Mouse (Mus musculus) MEL (cell line): Measurements from ENCODE around the gene Hsd17b12. TPM values are rescaled to one million over a fixed set of nuclear protein-coding genes. Genes with fewer than 3 reads are reported as not detected.

ENCODE experiments used
- DNase-seq: peaks from one replicate; pipeline ENCODE4 v3.0.0; 2011; ENCODE audit warnings: low read depth, low spot score
- H3K27ac ChIP-seq: 2 replicates; pipeline ENCODE4 v1.5.1; 2012; ENCODE audit warnings: low read depth, mild to moderate bottlenecking, control low read depth, low read length, moderate library complexity; ENCODE audit not compliant: control insufficient read depth
- H3K27me3 ChIP-seq, 2 experiments: fragments of 150-350 bp in 1 of 2; sonication (generic) in 1 of 2; 2 replicates each; pipeline ENCODE4 v1.6.1; 2012; ENCODE audit warnings: low read length in 2 of 2, mild to moderate bottlenecking in 2 of 2, improper control_type of control experiment in 1 of 2, moderate library complexity in 1 of 2; ENCODE audit not compliant: insufficient read depth in 2 of 2, control insufficient read depth in 1 of 2
- H3K36me3 ChIP-seq, 2 experiments: 2 replicates each; pipeline ENCODE4 v1.6.1; 2012 to 2014; ENCODE audit warnings: low read length in 2 of 2, improper control_type of control experiment in 1 of 2, inconsistent platforms in 1 of 2, mild to moderate bottlenecking in 1 of 2; ENCODE audit not compliant: insufficient read depth in 2 of 2, control insufficient read depth in 1 of 2
- H3K4me1 ChIP-seq, 2 experiments: fragments of 150-350 bp in 1 of 2; sonication (generic) in 1 of 2; 2 replicates each; pipeline ENCODE4 v1.6.1; 2012; ENCODE audit warnings: low read length in 2 of 2, improper control_type of control experiment in 1 of 2, mild to moderate bottlenecking in 1 of 2; ENCODE audit not compliant: insufficient read depth in 2 of 2, control insufficient read depth in 1 of 2
- H3K4me3 ChIP-seq, 2 experiments: fragments of 150-350 bp in 1 of 2; sonication (generic) in 1 of 2; 2 replicates each; pipeline ENCODE4 v1.5.1; 2012; ENCODE audit warnings: low read depth in 2 of 2, low read length in 2 of 2, mild to moderate bottlenecking in 2 of 2, moderate library complexity in 2 of 2, control low read depth in 1 of 2, improper control_type of control experiment in 1 of 2; ENCODE audit not compliant: control insufficient read depth in 1 of 2, insufficient read depth in 1 of 2
- H3K79me2 ChIP-seq: 2 replicates; pipeline ENCODE4 v1.6.1; 2012; ENCODE audit warnings: mild to moderate bottlenecking, low read length, moderate library complexity; ENCODE audit not compliant: control insufficient read depth, poor library complexity, insufficient read depth
- H3K9ac ChIP-seq: 2 replicates; pipeline ENCODE4 v1.6.1; 2012; ENCODE audit warnings: low read depth, mild to moderate bottlenecking, control low read depth, low read length, moderate library complexity; ENCODE audit not compliant: control insufficient read depth, poor library complexity, severe bottlenecking
- H3K9me3 ChIP-seq: fragments of 150-350 bp; sonication (generic); replicated peaks from 2 replicates; pipeline ENCODE4 v1.6.1; 2012; ENCODE audit warnings: mild to moderate bottlenecking, low read length, improper control_type of control experiment, moderate library complexity; ENCODE audit not compliant: insufficient read depth
- CHD2 ChIP-seq: IDR thresholded peaks from 2 replicates; pipeline ENCODE4 v1.6.1; 2011; ENCODE audit warnings: low read length, improper control_type of control experiment
- E2F4 ChIP-seq: IDR thresholded peaks from 2 replicates; pipeline ENCODE4 v1.6.1; 2011; ENCODE audit warnings: low read depth, low read length, improper control_type of control experiment, borderline replicate concordance
- ELF1 ChIP-seq: IDR thresholded peaks from 2 replicates; pipeline ENCODE4 v1.6.1; 2014; ENCODE audit warnings: low read depth, mild to moderate bottlenecking, inconsistent platforms, low read length, improper control_type of control experiment, moderate library complexity
- ETS1 ChIP-seq: IDR thresholded peaks from 2 replicates; pipeline ENCODE4 v1.6.1; 2012; ENCODE audit warnings: low read depth, mild to moderate bottlenecking, inconsistent platforms, low read length, improper control_type of control experiment, moderate library complexity
- GABPA ChIP-seq: IDR thresholded peaks from 2 replicates; pipeline ENCODE4 v1.6.1; 2012; ENCODE audit warnings: low read depth, mild to moderate bottlenecking, inconsistent platforms, low read length, improper control_type of control experiment, moderate library complexity
- GATA1 ChIP-seq: IDR thresholded peaks from 2 replicates; pipeline ENCODE4 v1.6.1; 2011; ENCODE audit warnings: low read depth, low read length, improper control_type of control experiment
- MAX ChIP-seq: IDR thresholded peaks from 2 replicates; pipeline ENCODE4 v1.6.1; 2011; ENCODE audit warnings: low read length, improper control_type of control experiment
- MXI1 ChIP-seq: IDR thresholded peaks from 2 replicates; pipeline ENCODE4 v1.6.1; 2011; ENCODE audit warnings: mild to moderate bottlenecking, low read depth, low read length, improper control_type of control experiment
- POLR2AphosphoS2 ChIP-seq: IDR thresholded peaks from 2 replicates; pipeline ENCODE4 v1.6.1; 2011; ENCODE audit warnings: low read length, improper control_type of control experiment
- SIN3A ChIP-seq: IDR thresholded peaks from 2 replicates; pipeline ENCODE4 v1.6.1; 2012; ENCODE audit warnings: low read length, improper control_type of control experiment, inconsistent platforms
- SMC3 ChIP-seq: IDR thresholded peaks from 2 replicates; pipeline ENCODE4 v1.6.1; 2011; ENCODE audit warnings: low read depth, low read length, improper control_type of control experiment
- TCF12 ChIP-seq: IDR thresholded peaks from 2 replicates; pipeline ENCODE4 v1.6.1; 2014; ENCODE audit warnings: low read depth, mild to moderate bottlenecking, inconsistent platforms, low read length, improper control_type of control experiment, moderate library complexity
- USF1 ChIP-seq: IDR thresholded peaks from 2 replicates; pipeline ENCODE4 v1.6.1; 2014; ENCODE audit warnings: low read depth, mild to moderate bottlenecking, inconsistent platforms, low read length, improper control_type of control experiment, moderate library complexity
- USF2 ChIP-seq, 2 experiments: IDR thresholded peaks; 2 replicates each; pipeline ENCODE4 v1.6.1; 2011 to 2012; ENCODE audit warnings: improper control_type of control experiment in 2 of 2, low read length in 2 of 2, borderline replicate concordance in 1 of 2, inconsistent platforms in 1 of 2, low read depth in 1 of 2, mild to moderate bottlenecking in 1 of 2; ENCODE audit not compliant: insufficient read depth in 1 of 2
- ZMIZ1 ChIP-seq: IDR thresholded peaks from 2 replicates; pipeline ENCODE4 v1.6.1; 2012; ENCODE audit warnings: low read depth, mild to moderate bottlenecking, inconsistent platforms, low read length, improper control_type of control experiment, moderate library complexity
- polyA plus RNA-seq, 2 experiments: library from polyadenylated mRNA; stranded (reverse) in 1 of 2; unstranded in 1 of 2; fragments of >175 nt in 1 of 2; fragments of >200 nt in 1 of 2; gene quantifications; 2 replicates each; pipeline versions ENCODE4 v1.2.1 to v1.2.4; 2012; ENCODE audit warnings: low replicate concordance in 2 of 2, low read depth in 1 of 2; ENCODE audit not compliant: insufficient read length in 2 of 2, insufficient read depth in 1 of 2, missing spikeins in 1 of 2
- total RNA-seq: library from RNA; depleted of rRNA; stranded (reverse); fragments of 300-350 nt; gene quantifications from 2 replicates; pipeline ENCODE4 v1.2.3, GENCODE M21; 2012

Hsd17b12 gene
- total and polyA plus RNA-seq, 3 experiments = 83.5 to 148 (median 94.6) TPM

- H3K36me3 ChIP-seq = peaks cover 0 to 7% of the 10 kb centered on the region in 2 experiments; a peak in 2 of 4 replicates
- no peak for DNase-seq
- no peak for TF ChIP-seq SMC3
- peak; percentile 8; the same call in 1 of the 2 replicates for TF ChIP-seq POLR2AphosphoS2
These were observed 15.8 kb upstream of the Hsd17b12 start for GRCm38 (mm10) chr2:94173549-94173948.

DNA sequence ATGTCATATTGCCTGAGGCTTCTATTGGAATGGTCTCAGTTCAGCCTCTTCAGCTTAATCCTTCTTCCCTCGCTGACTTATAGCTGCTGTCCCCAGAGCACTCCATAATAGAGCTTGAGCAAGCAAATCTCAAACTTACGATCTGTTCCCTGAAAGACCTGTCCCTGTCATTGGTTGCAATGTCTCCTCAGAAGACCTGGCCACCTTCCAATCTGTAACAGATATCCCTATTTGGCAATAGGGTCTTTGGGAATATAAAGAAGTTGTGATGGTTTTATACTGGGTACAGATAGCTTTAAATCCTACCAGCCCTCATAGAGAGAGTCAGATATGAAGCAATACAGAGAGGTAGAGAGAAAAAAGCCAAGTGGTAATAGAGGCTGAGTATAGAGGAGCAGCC, 5.4 kb upstream of the Hsd17b12 start:
- H3K9ac ChIP-seq = no peak overlapping the region
- no peak for DNase-seq
- H3K4me3 ChIP-seq = no peak overlapping the region
- TF ChIP-seq USF2 (IDR thresholded peaks at IDR 0.05; ENCODE audit: borderline replicate concordance in 1 of 2, insufficient read depth in 1 of 2, low read depth in 1 of 2, low read length in 2 of 2) = no peak
- TF ChIP-seq GATA1 = no peak
- no peak for TF ChIP-seq MAX
- no peak for TF ChIP-seq GABPA
- TF ChIP-seq ETS1 = no peak
- no peak for TF ChIP-seq E2F4
- no peak for TF ChIP-seq ELF1
- no peak for TF ChIP-seq SIN3A
- no peak for TF ChIP-seq MXI1
- TF ChIP-seq, all 39 proteins: peak for 0
- Histone ChIP-seq H3K27me3 (no peaks in the 10 kb centered on the region; a peak in 1 of 4 replicates), H3K4me1 (peaks cover 0 to 5% of the 10 kb centered on the region in 2 experiments; a peak in 3 of 4 replicates), H3K27ac (no peak overlapping the region), H3K9me3 (no peaks in the 10 kb centered on the region), H3K79me2 (no peaks in the 10 kb centered on the region), H3K36me3 (peaks cover 0 to 4% of the 10 kb centered on the region in 2 experiments; a peak in 1 of 4 replicates)

More at GRCm38 (mm10) chr2:94173549-94173948, 15.8 kb upstream of the Hsd17b12 start:
- H3K27me3 ChIP-seq = no peaks in the 10 kb centered on the region
- no peak overlapping the region for H3K27ac ChIP-seq
- H3K4me1 ChIP-seq = 0 out of 4 replicates have a peak, but pooled peaks cover 0 to 2% of the 10 kb centered on the region in 2 experiments
- no peak overlapping the region for H3K4me3 ChIP-seq
- H3K9ac ChIP-seq = no peak overlapping the region
- peaks cover 12% of the 10 kb centered on the region for H3K79me2 ChIP-seq
- no peaks in the 10 kb centered on the region for H3K9me3 ChIP-seq

DNA sequence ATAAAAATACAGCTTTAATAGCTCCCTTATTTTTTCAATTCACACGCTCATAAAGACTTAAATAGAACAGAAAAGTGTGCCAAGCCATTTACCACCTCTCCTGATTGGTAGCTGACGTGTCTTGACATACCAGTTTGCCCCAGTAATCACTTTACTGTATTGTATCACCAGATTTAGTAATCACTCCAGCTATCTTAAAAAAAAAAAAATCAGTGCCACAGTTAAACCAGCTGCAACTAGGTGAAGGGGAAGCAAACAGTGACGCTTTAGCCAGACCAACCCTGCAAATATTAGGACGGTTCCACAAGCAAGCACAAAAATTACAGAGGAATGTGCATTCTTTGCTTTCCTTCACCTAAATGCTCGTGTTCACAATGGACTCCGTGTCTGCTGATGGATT, 4.4 kb upstream of the Hsd17b12 start:
- no peaks in the 10 kb centered on the region for H3K9me3 ChIP-seq
- H3K4me1 ChIP-seq = peaks cover 0 to 5% of the 10 kb centered on the region in 2 experiments; a peak in 3 of 4 replicates
- no peak overlapping the region for H3K4me3 ChIP-seq
- no peak overlapping the region for H3K9ac ChIP-seq
- H3K27ac ChIP-seq = no peak overlapping the region
- DNase-seq = no peak
- H3K79me2 ChIP-seq = peaks cover 5% of the 10 kb centered on the region
- no peaks in the 10 kb centered on the region; a peak in 1 of 4 replicates for H3K27me3 ChIP-seq
- peaks cover 0 to 4% of the 10 kb centered on the region in 2 experiments; a peak in 1 of 4 replicates for H3K36me3 ChIP-seq
- TF ChIP-seq TCF12 (no peak), ZMIZ1 (no peak), MAX (no peak), POLR2AphosphoS2 (no peak), USF1 (no peak), CHD2 (no peak)
- TF ChIP-seq, all 39 proteins: peak for 0
